Mouse (Mus musculus) myocyte (in vitro differentiated cells): Measurements from ENCODE around the gene Creb5. TPM values are rescaled to one million over a fixed set of nuclear protein-coding genes. Genes with fewer than 3 reads are reported as not detected.

Source experiments
- H3K27me3 ChIP-seq: one replicate; pipeline ENCODE4 v1.6.1; 2011; ENCODE audit not compliant: control insufficient read depth, insufficient read depth, insufficient read length
- H3K36me3 ChIP-seq: one replicate; pipeline ENCODE4 v1.6.1; 2011; ENCODE audit not compliant: control insufficient read depth, insufficient read depth
- H3K4me2 ChIP-seq: one replicate; pipeline ENCODE4 v1.6.1; 2011; ENCODE audit warnings: low read depth, control low read depth
- H3K4me3 ChIP-seq: one replicate; pipeline ENCODE4 v1.5.1; 2011; ENCODE audit warnings: mild to moderate bottlenecking, control low read depth, moderate library complexity
- H3K79me2 ChIP-seq: one replicate; pipeline ENCODE4 v1.6.1; 2011; ENCODE audit not compliant: control insufficient read depth, insufficient read depth
- H3ac ChIP-seq: one replicate; pipeline ENCODE4 v1.6.1; 2011; ENCODE audit not compliant: control insufficient read depth, insufficient read length
- CEBPB ChIP-seq: IDR thresholded peaks from 2 replicates; pipeline ENCODE4 v1.6.1; 2011; ENCODE audit warnings: mild to moderate bottlenecking, moderate library complexity; ENCODE audit not compliant: poor library complexity, insufficient read depth, severe bottlenecking
- E2F4 ChIP-seq: IDR thresholded peaks from one replicate; pipeline ENCODE4 v1.6.1; 2011; ENCODE audit warnings: mild to moderate bottlenecking, control low read depth, moderate library complexity; ENCODE audit not compliant: insufficient read depth
- MAX ChIP-seq: IDR thresholded peaks from one replicate; pipeline ENCODE4 v1.6.1; 2011; ENCODE audit warnings: low read depth, mild to moderate bottlenecking, control low read depth
- MYOD1 ChIP-seq, 3 experiments: IDR thresholded peaks; one replicate each; pipeline ENCODE4 v1.6.1; 2011; ENCODE audit warnings: control low read depth in 2 of 3, low read depth in 2 of 3, mild to moderate bottlenecking in 2 of 3, moderate library complexity in 1 of 3; ENCODE audit not compliant: insufficient read length in 2 of 3, control insufficient read depth in 1 of 3
- MYOG ChIP-seq, 3 experiments: IDR thresholded peaks; one replicate each; pipeline ENCODE4 v1.6.1; 2011; ENCODE audit warnings: control low read depth in 2 of 3, low read depth in 2 of 3, mild to moderate bottlenecking in 2 of 3; ENCODE audit not compliant: insufficient read length in 2 of 3, control insufficient read depth in 1 of 3, insufficient read depth in 1 of 3
- POLR2A ChIP-seq: IDR thresholded peaks from one replicate; pipeline ENCODE4 v1.6.1; 2011; ENCODE audit warnings: low read depth, mild to moderate bottlenecking, control low read depth, moderate library complexity; ENCODE audit not compliant: insufficient read length
- POLR2AphosphoS2 ChIP-seq: IDR thresholded peaks from one replicate; pipeline ENCODE4 v1.6.1; 2011; ENCODE audit warnings: low read depth, control low read depth; ENCODE audit not compliant: insufficient read length
- REST ChIP-seq: IDR thresholded peaks from one replicate; pipeline ENCODE4 v1.6.1; 2011; ENCODE audit warnings: mild to moderate bottlenecking, control low read depth, moderate library complexity; ENCODE audit not compliant: insufficient read depth, insufficient read length
- SRF ChIP-seq: IDR thresholded peaks from one replicate; pipeline ENCODE4 v1.6.1; 2011; ENCODE audit warnings: low read depth; ENCODE audit not compliant: control insufficient read depth, insufficient read length
- TCF12 ChIP-seq: IDR thresholded peaks from one replicate; pipeline ENCODE4 v1.6.1; 2011; ENCODE audit warnings: mild to moderate bottlenecking, control low read depth; ENCODE audit not compliant: poor library complexity, insufficient read depth, severe bottlenecking
- TCF3 ChIP-seq: IDR thresholded peaks from one replicate; pipeline ENCODE4 v1.6.1; 2011; ENCODE audit warnings: low read depth, control low read depth; ENCODE audit not compliant: insufficient read length
- USF1 ChIP-seq: IDR thresholded peaks from one replicate; pipeline ENCODE4 v1.6.1; 2011; ENCODE audit warnings: low read depth, mild to moderate bottlenecking, control low read depth, moderate library complexity
- polyA plus RNA-seq: library from polyadenylated mRNA; unstranded; fragments of >200 nt; fragmentation: generic; extraction: Trizol; gene quantifications from one replicate; pipeline ENCODE4 v1.2.1, GENCODE M21; 2012; ENCODE audit warnings: missing spikeins

Gene Creb5
- polyA plus RNA-seq, 1 experiment: 1.4 TPM

DNA sequence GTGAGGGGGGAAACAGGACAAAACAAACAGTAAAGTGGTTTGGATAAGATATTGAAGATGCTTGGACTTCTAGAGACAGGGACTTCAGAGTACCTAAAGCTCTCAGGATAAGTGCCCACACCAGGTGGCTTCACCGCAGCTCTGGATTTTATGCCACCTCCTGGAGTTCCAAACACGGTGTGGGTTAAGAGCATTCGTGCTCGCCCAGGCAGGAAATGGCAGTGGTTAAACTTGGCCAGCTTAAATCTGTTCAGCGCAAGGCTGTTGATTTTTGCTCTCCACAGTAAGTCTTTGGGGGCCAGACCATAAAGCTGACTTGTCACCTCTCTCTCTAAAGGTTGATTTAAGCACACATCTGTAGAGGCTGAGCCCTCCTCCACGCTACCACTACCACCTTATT is 262.3 kb downstream of the Creb5 start:
- Histone ChIP-seq H3K27me3 (no peaks in the 10 kb centered on the region), H3K36me3 (no peaks in the 10 kb centered on the region), H3K79me2 (no peaks in the 10 kb centered on the region), H3ac (no peak overlapping the region), H3K4me2 (no peak overlapping the region), H3K4me3 (no peak overlapping the region)
- TF ChIP-seq POLR2AphosphoS2 (no peak), USF1 (no peak), MAX (no peak), CEBPB (no peak), REST (no peak), E2F4 (no peak), TCF12 (no peak), MYOD1 (IDR thresholded peaks at IDR 0.05; ENCODE audit: control insufficient read depth in 1 of 3, insufficient read length in 2 of 3, low read depth in 2 of 3) (no peak), TCF3 (no peak), SRF (no peak), MYOG (IDR thresholded peaks at IDR 0.05; ENCODE audit: control insufficient read depth in 1 of 3, insufficient read depth in 1 of 3, insufficient read length in 2 of 3, low read depth in 2 of 3) (no peak), POLR2A (no peak)

DNA sequence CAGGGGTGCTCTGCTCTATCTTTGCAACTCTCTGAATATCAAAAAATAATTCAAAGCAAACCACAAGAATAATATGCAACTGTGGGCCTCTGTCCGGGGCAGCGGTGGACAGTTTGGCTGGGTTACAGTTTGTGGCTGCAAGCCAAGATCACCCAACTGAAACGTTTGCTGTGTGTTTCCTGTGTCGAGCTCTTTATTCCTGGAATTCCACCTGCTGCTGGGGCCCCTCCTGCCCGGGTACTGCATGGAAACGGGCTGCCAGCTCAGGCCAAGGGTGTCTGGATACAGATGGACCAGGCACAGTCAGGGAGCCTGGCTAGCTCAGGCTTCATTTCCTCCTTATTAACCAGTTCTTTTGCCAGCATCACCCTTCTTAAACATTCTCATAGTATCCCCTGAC is 269.0 kb downstream of the Creb5 start:
- Histone ChIP-seq H3ac (no peak overlapping the region), H3K36me3 (no peaks in the 10 kb centered on the region), H3K4me3 (no peak overlapping the region), H3K4me2 (peak overlapping the region; percentile 45), H3K27me3 (no peaks in the 10 kb centered on the region), H3K79me2 (no peaks in the 10 kb centered on the region)
- TF ChIP-seq MAX (no peak), REST (no peak), POLR2AphosphoS2 (no peak), MYOD1 (IDR thresholded peaks at IDR 0.05; ENCODE audit: control insufficient read depth in 1 of 3, insufficient read length in 2 of 3, low read depth in 2 of 3) (peak in 1 of 3 experiments; percentile 6), CEBPB (no peak), USF1 (no peak), TCF3 (no peak), E2F4 (no peak), SRF (no peak)

DNA sequence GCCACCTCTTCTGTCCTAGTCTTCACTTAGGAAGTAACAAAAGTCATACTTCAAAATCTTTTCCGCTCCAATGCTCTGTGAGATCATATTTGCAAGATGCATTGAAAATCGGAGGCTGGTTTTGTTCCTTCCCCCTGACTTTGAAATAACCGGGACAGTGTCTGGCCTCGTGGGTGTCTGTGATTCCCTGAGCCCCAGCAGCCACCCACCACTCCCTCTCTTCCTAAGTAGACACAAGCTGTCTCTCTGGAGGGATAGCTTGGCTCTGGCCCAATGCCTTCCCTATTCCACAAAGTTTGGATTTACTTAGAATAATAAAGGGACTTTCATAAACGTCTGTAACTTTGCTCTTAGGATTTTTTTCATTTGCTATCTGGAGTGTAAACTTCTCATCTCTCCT is 273.9 kb downstream of the Creb5 start:
- TF ChIP-seq CEBPB (no peak), MYOG (IDR thresholded peaks at IDR 0.05; ENCODE audit: control insufficient read depth in 1 of 3, insufficient read depth in 1 of 3, insufficient read length in 2 of 3, low read depth in 2 of 3) (no peak), E2F4 (no peak), POLR2A (no peak), REST (no peak), MYOD1 (IDR thresholded peaks at IDR 0.05; ENCODE audit: control insufficient read depth in 1 of 3, insufficient read length in 2 of 3, low read depth in 2 of 3) (no peak), MAX (no peak), TCF3 (no peak)
- Histone ChIP-seq H3K36me3 (no peaks in the 10 kb centered on the region), H3ac (no peak overlapping the region)

DNA sequence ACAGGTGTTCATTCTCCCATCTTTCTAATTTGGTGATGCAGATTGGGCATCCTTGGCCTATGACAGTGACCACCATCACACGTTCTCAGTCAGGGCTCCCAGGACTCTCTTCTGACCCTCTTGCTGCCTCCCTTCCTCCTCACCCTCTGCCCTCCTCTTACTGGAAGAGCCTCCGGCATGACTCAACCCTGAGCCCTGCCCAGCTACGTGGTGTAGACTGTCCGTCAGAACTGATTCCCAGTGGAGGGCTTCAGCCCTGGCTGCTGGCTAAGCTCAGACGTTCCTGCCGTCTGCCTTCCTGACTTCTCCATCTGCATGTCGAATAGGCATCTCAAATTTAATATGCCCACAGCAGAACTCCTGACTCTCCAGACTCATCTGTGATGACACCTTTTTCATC is 275.5 kb downstream of the Creb5 start:
- H3K36me3 ChIP-seq: no peaks in the 10 kb centered on the region
- TF ChIP-seq USF1 (no peak), POLR2A (no peak), MAX (no peak), CEBPB (no peak), E2F4 (no peak), REST (no peak), MYOG (IDR thresholded peaks at IDR 0.05; ENCODE audit: control insufficient read depth in 1 of 3, insufficient read depth in 1 of 3, insufficient read length in 2 of 3, low read depth in 2 of 3) (no peak), TCF3 (no peak), TCF12 (no peak), SRF (no peak), MYOD1 (IDR thresholded peaks at IDR 0.05; ENCODE audit: control insufficient read depth in 1 of 3, insufficient read length in 2 of 3, low read depth in 2 of 3) (no peak), POLR2AphosphoS2 (no peak)
- peak overlapping the region; percentile 14 for H3K4me2 ChIP-seq
- no peaks in the 10 kb centered on the region for H3K79me2 ChIP-seq
- H3K4me3 ChIP-seq: no peak overlapping the region
- H3ac ChIP-seq: no peak overlapping the region
- no peaks in the 10 kb centered on the region for H3K27me3 ChIP-seq

More for the DNA sequence above, 273.9 kb downstream of the Creb5 start:
- Histone ChIP-seq H3K4me2 (no peak overlapping the region), H3K27me3 (no peaks in the 10 kb centered on the region), H3K4me3 (no peak overlapping the region), H3K79me2 (no peaks in the 10 kb centered on the region)

DNA sequence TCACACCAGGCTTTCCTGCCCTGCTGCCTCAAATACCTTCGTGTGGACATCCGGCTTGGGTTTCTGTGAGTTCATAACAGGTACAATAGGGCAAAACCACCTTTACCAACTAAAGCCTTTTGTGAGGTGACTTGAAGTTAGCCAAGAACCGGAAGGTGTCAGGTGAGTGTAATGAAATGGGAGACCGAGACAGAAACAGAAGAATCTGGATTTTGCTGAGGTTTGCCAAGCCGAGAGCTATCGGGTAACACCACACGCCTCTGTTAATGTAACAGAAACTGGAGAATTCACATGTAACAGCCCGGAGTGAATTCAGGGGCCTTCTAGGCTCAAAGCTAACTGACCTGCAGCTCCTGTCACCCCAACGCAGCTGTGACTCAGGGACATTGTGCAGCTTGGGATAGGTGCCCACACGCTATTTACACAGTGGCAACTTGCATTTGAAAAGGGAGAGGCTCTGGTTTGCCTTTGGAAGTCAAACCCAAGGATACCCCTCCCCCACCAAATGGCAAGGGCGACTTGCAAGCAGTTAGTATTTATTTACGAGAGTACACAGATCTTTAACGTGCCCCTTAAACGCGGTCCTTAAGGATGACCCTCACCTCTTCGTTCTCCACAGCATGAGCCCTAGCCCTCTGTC is 276.6 kb downstream of the Creb5 start:
- TF ChIP-seq CEBPB: no peak
- TF ChIP-seq TCF3: no peak
- no peak for TF ChIP-seq POLR2AphosphoS2
- TF ChIP-seq TCF12: no peak
- no peak for TF ChIP-seq E2F4
- no peak for TF ChIP-seq POLR2A
- no peak for TF ChIP-seq USF1
- TF ChIP-seq MYOD1 (IDR thresholded peaks at IDR 0.05; ENCODE audit: control insufficient read depth in 1 of 3, insufficient read length in 2 of 3, low read depth in 2 of 3): no peak
- no peak for TF ChIP-seq MYOG (IDR thresholded peaks at IDR 0.05; ENCODE audit: control insufficient read depth in 1 of 3, insufficient read depth in 1 of 3, insufficient read length in 2 of 3, low read depth in 2 of 3)
- no peak for TF ChIP-seq MAX
- TF ChIP-seq SRF: no peak
- TF ChIP-seq REST: no peak
- H3K79me2 ChIP-seq: no peaks in the 10 kb centered on the region
- H3K4me2 ChIP-seq: no peak overlapping the region
- no peak overlapping the region for H3ac ChIP-seq
- H3K4me3 ChIP-seq: no peak overlapping the region
- H3K27me3 ChIP-seq: no peaks in the 10 kb centered on the region
- no peaks in the 10 kb centered on the region for H3K36me3 ChIP-seq
